Mouse (Mus musculus) embryonic fibroblast, embryonic 13.5 days (primary cell): ENCODE measurements around the gene Slc5a8.

Experiments used
- CTCF ChIP-seq: IDR thresholded peaks from 2 replicates; pipeline ENCODE4 v1.5.1; 2011; ENCODE audit warnings: mild to moderate bottlenecking, control low read depth, low read length, moderate library complexity, borderline replicate concordance; ENCODE audit not compliant: insufficient read depth
- POLR2A ChIP-seq: IDR thresholded peaks from 2 replicates; pipeline ENCODE4 v1.6.1; 2011; ENCODE audit warnings: low read depth, mild to moderate bottlenecking, control low read depth, low read length, moderate library complexity

GRCm38 (mm10) chr10:88891410-88891809, 5.6 kb downstream of the Slc5a8 start:
- TF ChIP-seq CTCF, result no peak
- TF ChIP-seq POLR2A, result no peak
